Mouse (Mus musculus) midbrain, postnatal 0 days (tissue): ENCODE data around the gene Eif2ak4. TPM values are rescaled to one million over a fixed set of nuclear protein-coding genes. Genes with fewer than 3 reads are reported as not detected.

Experiments
- ATAC-seq: fragments of 200-750 bp; cut with Nextera tagmentation; 2 replicates; pipeline ENCODE4 v1.8.0; 2017; ENCODE audit warnings: moderate number of reproducible peaks, mild to moderate bottlenecking, moderate TSS enrichment, moderate library complexity; ENCODE audit not compliant: low FRiP score
- DNase-seq: peaks from one replicate; pipeline ENCODE4 v3.0.0-alpha.2; 2015; ENCODE audit warnings: low spot score
- H3K27ac ChIP-seq: fragments of 300-500 bp; sonication (generic); 2 replicates; pipeline ENCODE4 v1.5.1; 2014; ENCODE audit warnings: low read depth, mild to moderate bottlenecking, low read length, mixed read lengths
- H3K27me3 ChIP-seq: fragments of 300-500 bp; sonication (generic); 2 replicates; pipeline ENCODE4 v1.6.1; 2014; ENCODE audit warnings: low read length, control low read depth, mixed read lengths; ENCODE audit not compliant: insufficient read depth
- H3K36me3 ChIP-seq: fragments of 300-500 bp; sonication (generic); 2 replicates; pipeline ENCODE4 v1.6.1; 2014; ENCODE audit warnings: low read length, control low read depth, mixed read lengths; ENCODE audit not compliant: insufficient read depth
- H3K4me1 ChIP-seq: fragments of 300-500 bp; sonication (generic); 2 replicates; pipeline ENCODE4 v1.6.1; 2014; ENCODE audit warnings: mild to moderate bottlenecking, control low read depth, antibody characterized with exemption, low read length, mixed read lengths; ENCODE audit not compliant: insufficient read depth
- H3K4me2 ChIP-seq: fragments of 300-500 bp; sonication (generic); 2 replicates; pipeline ENCODE4 v1.6.1; 2014; ENCODE audit warnings: low read depth, mild to moderate bottlenecking, low read length, mixed read lengths; ENCODE audit not compliant: poor library complexity, severe bottlenecking
- H3K4me3 ChIP-seq: fragments of 300-500 bp; sonication (generic); 2 replicates; pipeline ENCODE4 v1.5.1; 2014; ENCODE audit warnings: low read depth, mild to moderate bottlenecking, low read length, moderate library complexity
- H3K9ac ChIP-seq: fragments of 300-500 bp; sonication (generic); replicated peaks from 2 replicates; pipeline ENCODE4 v1.6.1; 2014; ENCODE audit warnings: mild to moderate bottlenecking, low read length, moderate library complexity, mixed read lengths; ENCODE audit not compliant: poor library complexity, severe bottlenecking
- H3K9me3 ChIP-seq: fragments of 300-500 bp; sonication (generic); 2 replicates; pipeline ENCODE4 v1.6.1; 2016; ENCODE audit warnings: low read length, control low read depth
- CTCF ChIP-seq: IDR thresholded peaks from 2 replicates; pipeline ENCODE4 v1.5.1; 2016; ENCODE audit warnings: antibody characterized with exemption, mild to moderate bottlenecking
- WGBS: fragments of 180-500 bp; shearing (Covaris S2); extraction: QIAGEN DNeasy Blood & Tissue Kit; methylation state at CpG from one replicate; pipeline ENCODE4 v1.1.7; 2014; 5-methylcytosine and 5-hydroxymethylcytosine counted together
- polyA plus RNA-seq: library from polyadenylated mRNA; unstranded; fragments of >200 nt; fragmentation: Nextera tagmentation; extraction: Ambion mirVana; gene quantifications from 2 replicates; pipeline ENCODE4 v1.2.1, GENCODE M21; 2015
- total RNA-seq: library from RNA; depleted of rRNA; stranded (reverse); fragments of >200 nt; gene quantifications from 2 replicates; pipeline ENCODE4 v1.2.3, GENCODE M21; 2014

The Eif2ak4 gene
- total and polyA plus RNA-seq, 2 experiments from 2014 or later = 8.5 to 17.2 TPM

GRCm38 (mm10) chr2:118445696-118446674 is 57.6 kb downstream of the Eif2ak4 start:
- 38% methylated on average over 13 of the region's 13 CpGs for WGBS
- Histone ChIP-seq H3K9me3 (no peaks in the 10 kb centered on the region), H3K27ac (no peak overlapping the region), H3K9ac (no peak overlapping the region), H3K27me3 (no peaks in the 10 kb centered on the region), H3K4me2 (no peak overlapping the region), H3K4me3 (no peak overlapping the region), H3K4me1 (no peaks in the 10 kb centered on the region), H3K36me3 (peaks cover 25% of the 10 kb centered on the region)
- DNase-seq (peak; percentile 72), ATAC-seq (0 out of 2 replicates have a peak, but pooled peaks have one; percentile 20)
- no peak for TF ChIP-seq CTCF

- Histone ChIP-seq H3K4me3 (no peak overlapping the region), H3K9ac (no peak overlapping the region), H3K27me3 (no peaks in the 10 kb centered on the region), H3K4me1 (no peaks in the 10 kb centered on the region), H3K9me3 (no peaks in the 10 kb centered on the region), H3K4me2 (no peak overlapping the region), H3K27ac (no peak overlapping the region), H3K36me3 (peaks cover 17% of the 10 kb centered on the region)
- no peak for DNase-seq
- WGBS = 67% methylated on average over 12 of the region's 12 CpGs
- TF ChIP-seq CTCF = no peak
- no peak for ATAC-seq
Measured at GRCm38 (mm10) chr2:118448181-118448580, 59.8 kb downstream of the Eif2ak4 start.

GRCm38 (mm10) chr2:118451056-118451455 is 62.6 kb downstream of the Eif2ak4 start:
- Histone ChIP-seq H3K4me3 (no peak overlapping the region), H3K27ac (no peak overlapping the region), H3K4me1 (no peaks in the 10 kb centered on the region), H3K4me2 (no peak overlapping the region), H3K27me3 (no peaks in the 10 kb centered on the region), H3K9ac (no peak overlapping the region), H3K9me3 (no peaks in the 10 kb centered on the region), H3K36me3 (peaks cover 22% of the 10 kb centered on the region)
- 91% methylated on average over 6 of the region's 6 CpGs for WGBS
- TF ChIP-seq CTCF = no peak
- no peak for ATAC-seq
- DNase-seq = no peak

GRCm38 (mm10) chr2:118457029-118457428 is 68.6 kb downstream of the Eif2ak4 start:
- Histone ChIP-seq H3K9ac (no peak overlapping the region), H3K36me3 (peaks cover 27% of the 10 kb centered on the region), H3K4me1 (no peaks in the 10 kb centered on the region), H3K4me3 (no peak overlapping the region), H3K4me2 (no peak overlapping the region), H3K27me3 (no peaks in the 10 kb centered on the region), H3K9me3 (no peaks in the 10 kb centered on the region), H3K27ac (no peak overlapping the region)
- ATAC-seq = no peak
- WGBS = 76% methylated on average over 3 of the region's 3 CpGs
- no peak for DNase-seq
- no peak for TF ChIP-seq CTCF

GRCm38 (mm10) chr2:118457463-118458261 is 69.2 kb downstream of the Eif2ak4 start:
- H3K4me1 ChIP-seq = no peaks in the 10 kb centered on the region
- WGBS = 50% methylated on average over 13 of the region's 13 CpGs
- no peaks in the 10 kb centered on the region for H3K27me3 ChIP-seq
- H3K9me3 ChIP-seq = no peaks in the 10 kb centered on the region
- H3K36me3 ChIP-seq = peaks cover 32% of the 10 kb centered on the region
- peak; percentile 77 for DNase-seq
- peak overlapping the region; percentile 68 for H3K27ac ChIP-seq
- H3K4me2 ChIP-seq = no peak overlapping the region
- TF ChIP-seq CTCF = no peak
- no peak overlapping the region for H3K4me3 ChIP-seq
- 0 out of 2 replicates have a peak overlapping the region, but pooled peaks have one; percentile 13 for H3K9ac ChIP-seq
- ATAC-seq = peak; percentile 76
